13 mouse cellular contexts compared by ENCODE assay signal in genomic region chr3:138593911-138594310, GRCm38 (mm10).
"Had no signal": no experiment of that assay in that cellular context is flagged by ENCODE, and none has a peak within 500 bp of the region (broad histone marks: within the 10 kb centered on the region; RNA-seq: fewer than 3 reads in every experiment).

No protein-coding gene starts in this region.

- H3K27ac ChIP-seq: kidney, embryonic 15.5 days; limb, embryonic 13.5 days; liver, embryonic 14.5 days; neural tube, embryonic 12.5 days had no signal

- H3K27me3 ChIP-seq: kidney, embryonic 15.5 days; limb, embryonic 13.5 days; neural tube, embryonic 12.5 days had no signal

- H3K4me1 ChIP-seq: limb, embryonic 13.5 days; neural tube, embryonic 12.5 days had no signal

- DNase-seq: kidney, adult 2 months; kidney, postnatal 14 days; left cerebral cortex, postnatal 4 days; lung, adult 18-20 months; lung, postnatal 4 days; thymus, adult 2 months; thymus, postnatal 25 days had no signal

- ATAC-seq: intestine, embryonic 16.5 days had no signal

- H3K36me3 ChIP-seq: kidney, embryonic 15.5 days; limb, embryonic 13.5 days; neural tube, embryonic 12.5 days had no signal

- H3K4me3 ChIP-seq: kidney, embryonic 15.5 days; limb, embryonic 13.5 days; myocyte; neural tube, embryonic 12.5 days had no signal

- H3K9me3 ChIP-seq: kidney, embryonic 15.5 days; limb, embryonic 13.5 days; neural tube, embryonic 12.5 days had no signal

- H3K4me2 ChIP-seq: kidney, embryonic 15.5 days; limb, embryonic 13.5 days; neural tube, embryonic 12.5 days had no signal

- H3K9ac ChIP-seq: kidney, embryonic 15.5 days; limb, embryonic 13.5 days; liver, embryonic 14.5 days; neural tube, embryonic 12.5 days had no signal
